Mouse (Mus musculus): ENCODE data around the gene Gm20388. TPM values are rescaled to one million over a fixed set of nuclear protein-coding genes. Genes with fewer than 3 reads are reported as not detected.

Gene Gm20388
- polyA plus RNA-seq, 2 experiments: 8.5 TPM; not detected in 1

DNA sequence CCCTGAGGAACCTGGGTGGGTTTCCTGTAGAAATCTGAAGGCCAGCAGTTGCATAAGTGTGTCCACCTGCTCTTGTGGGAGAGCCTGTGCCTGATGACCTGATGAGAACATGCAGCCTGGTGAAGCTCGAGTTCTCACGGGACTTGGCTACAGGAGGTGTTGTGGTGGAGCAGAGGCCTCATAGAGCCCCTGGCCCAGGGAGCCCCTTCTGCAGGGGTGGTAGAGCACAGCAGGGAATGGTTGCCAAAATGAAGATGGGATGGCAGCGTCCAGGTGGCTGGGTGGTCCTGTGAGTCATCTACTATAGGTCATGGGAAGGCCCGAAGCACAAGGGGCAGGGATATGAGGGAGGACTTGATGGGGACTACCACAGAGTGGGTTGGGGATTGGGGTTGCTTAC, 3471.1 kb downstream of the Gm20388 start:
- Histone ChIP-seq H3K4me3 (ENCODE audit: insufficient read depth in 1 of 2, low read depth in 2 of 2, low read length in 2 of 2) (no peak overlapping the region), H3K4me2 (ENCODE audit: low read depth) (no peak overlapping the region), H3K27me3 (ENCODE audit: control insufficient read depth, insufficient read depth, low read length) (no peaks in the 10 kb centered on the region), H3K4me1 (replicated peaks; ENCODE audit: control insufficient read depth in 2 of 2, insufficient read depth in 2 of 2, low read length in 1 of 2) (no peaks in the 10 kb centered on the region), H3K9ac (replicated peaks) (no peak overlapping the region), H3K9me3 (ENCODE audit: control insufficient read depth, low read length) (no peaks in the 10 kb centered on the region), H3K36me3 (replicated peaks; ENCODE audit: control insufficient read depth, insufficient read depth, low read depth) (peaks cover 22% of the 10 kb centered on the region), H3K27ac (no peak overlapping the region)
- TF ChIP-seq CTCF (IDR thresholded peaks at IDR 0.05; ENCODE audit: low read depth): no peak
- TF ChIP-seq EP300 (IDR thresholded peaks at IDR 0.05; ENCODE audit: low read depth): no peak
- no peak for DNase-seq (ENCODE audit: low read depth in 3 of 3, low spot score in 3 of 3)
- 77% methylated on average over 4 of the region's 4 CpGs for WGBS (ENCODE audit: insufficient replicate concordance)
- ATAC-seq (ENCODE audit: insufficient read depth): no peak

DNA sequence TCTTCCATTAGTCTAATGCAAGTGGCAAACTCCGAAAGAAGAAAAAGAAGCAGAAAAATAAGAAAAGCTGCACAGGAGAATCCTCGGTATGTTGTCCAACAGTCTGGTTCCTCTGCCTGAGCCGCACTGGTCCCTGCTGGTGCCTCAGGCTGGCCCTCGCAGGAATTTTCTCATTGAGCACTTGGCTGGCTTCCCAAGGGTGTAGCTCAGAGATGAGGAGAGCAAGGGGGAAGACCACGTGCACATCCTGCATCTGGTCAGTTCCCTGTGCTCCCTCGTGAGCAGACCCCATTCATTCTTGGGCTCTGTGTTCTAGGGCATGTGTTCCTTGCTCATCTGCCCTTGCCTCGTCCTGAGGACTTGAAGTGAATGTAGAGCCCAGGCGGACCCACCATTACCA, 3471.9 kb downstream of the Gm20388 start:
- no peaks in the 10 kb centered on the region for H3K9me3 ChIP-seq (ENCODE audit: control insufficient read depth, low read length)
- no peak overlapping the region for H3K4me3 ChIP-seq (ENCODE audit: insufficient read depth in 1 of 2, low read depth in 2 of 2, low read length in 2 of 2)
- H3K36me3 ChIP-seq (replicated peaks; ENCODE audit: control insufficient read depth, insufficient read depth, low read depth): peaks cover 25% of the 10 kb centered on the region
- 81% methylated on average over 8 of the region's 8 CpGs for WGBS (ENCODE audit: insufficient replicate concordance)
- no peak for ATAC-seq (ENCODE audit: insufficient read depth)
- DNase-seq (ENCODE audit: low read depth in 3 of 3, low spot score in 3 of 3): no peak
- no peak overlapping the region for H3K4me2 ChIP-seq (ENCODE audit: low read depth)
- H3K27me3 ChIP-seq (ENCODE audit: control insufficient read depth, insufficient read depth, low read length): no peaks in the 10 kb centered on the region
- H3K9ac ChIP-seq (replicated peaks): no peak overlapping the region
- TF ChIP-seq EP300 (IDR thresholded peaks at IDR 0.05; ENCODE audit: low read depth): no peak
- no peak for TF ChIP-seq CTCF (IDR thresholded peaks at IDR 0.05; ENCODE audit: low read depth)
- H3K4me1 ChIP-seq (replicated peaks; ENCODE audit: control insufficient read depth in 2 of 2, insufficient read depth in 2 of 2, low read length in 1 of 2): no peaks in the 10 kb centered on the region
- no peak overlapping the region for H3K27ac ChIP-seq

DNA sequence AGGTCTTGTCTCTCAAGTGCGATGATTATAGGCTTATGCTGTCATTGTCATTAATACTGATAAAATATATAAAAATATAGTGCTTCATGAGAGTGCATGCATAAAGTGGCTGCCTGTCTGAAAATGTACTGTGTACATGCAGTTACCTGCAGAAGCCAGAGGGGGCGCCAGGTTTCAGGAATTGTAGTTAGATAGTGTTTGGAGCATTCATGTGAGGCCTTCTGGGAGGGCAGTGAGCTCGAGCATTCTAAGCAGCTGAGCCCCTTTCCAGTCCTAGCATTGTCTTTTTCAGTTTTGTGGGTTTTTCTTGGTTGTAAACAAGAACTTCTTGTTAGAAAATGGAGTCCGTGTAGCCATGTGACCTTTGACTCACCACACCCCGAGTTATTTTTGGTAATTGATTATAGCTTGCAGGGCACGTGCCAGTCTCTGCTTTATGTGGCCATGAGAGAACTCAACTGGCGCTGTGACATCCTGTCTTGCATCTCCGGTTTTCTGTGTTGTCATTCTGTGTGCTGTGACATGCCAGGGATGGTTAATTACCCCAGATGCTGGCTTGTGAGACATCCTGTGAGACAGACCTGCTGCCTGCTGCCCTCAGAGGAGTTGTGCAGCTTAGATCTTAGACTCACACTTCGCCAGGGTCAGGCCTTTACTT, 3474.4 kb downstream of the Gm20388 start:
- Histone ChIP-seq H3K27me3 (ENCODE audit: control insufficient read depth, insufficient read depth, low read length) (no peaks in the 10 kb centered on the region), H3K36me3 (replicated peaks; ENCODE audit: control insufficient read depth, insufficient read depth, low read depth) (peaks cover 35% of the 10 kb centered on the region), H3K4me1 (replicated peaks; ENCODE audit: control insufficient read depth in 2 of 2, insufficient read depth in 2 of 2, low read length in 1 of 2) (no peaks in the 10 kb centered on the region), H3K4me3 (ENCODE audit: insufficient read depth in 1 of 2, low read depth in 2 of 2, low read length in 2 of 2) (no peak overlapping the region), H3K9me3 (ENCODE audit: control insufficient read depth, low read length) (no peaks in the 10 kb centered on the region), H3K4me2 (ENCODE audit: low read depth) (no peak overlapping the region), H3K27ac (no peak overlapping the region), H3K9ac (replicated peaks) (no peak overlapping the region)
- no peak for ATAC-seq (ENCODE audit: insufficient read depth)
- no peak for DNase-seq (ENCODE audit: low read depth in 3 of 3, low spot score in 3 of 3)
- 60% methylated on average over 9 of the region's 9 CpGs for WGBS (ENCODE audit: insufficient replicate concordance)
- TF ChIP-seq EP300 (IDR thresholded peaks at IDR 0.05; ENCODE audit: low read depth) (no peak), CTCF (IDR thresholded peaks at IDR 0.05; ENCODE audit: low read depth) (peak; percentile 79)

DNA sequence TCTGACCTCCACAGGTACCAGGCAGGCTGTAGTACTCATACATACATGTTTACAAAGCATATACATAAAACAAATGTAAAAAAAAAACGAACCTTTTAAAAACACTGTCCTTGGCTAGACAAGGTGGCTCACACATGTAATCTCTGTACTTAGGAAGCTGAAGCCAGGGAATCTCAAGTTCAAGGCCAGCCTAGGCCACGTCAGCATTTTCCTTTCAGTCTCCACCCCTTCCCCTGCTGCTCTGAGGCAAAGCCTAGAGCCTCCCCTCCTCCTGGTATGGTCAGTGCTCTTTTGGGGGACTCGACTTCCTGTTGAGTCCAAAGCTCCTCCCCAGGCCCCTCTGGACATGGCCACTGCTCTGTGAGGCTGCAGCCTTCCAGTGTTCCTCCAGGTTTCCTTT, 3476.4 kb downstream of the Gm20388 start:
- Histone ChIP-seq H3K9me3 (ENCODE audit: control insufficient read depth, low read length) (no peaks in the 10 kb centered on the region), H3K36me3 (replicated peaks; ENCODE audit: control insufficient read depth, insufficient read depth, low read depth) (peaks cover 42% of the 10 kb centered on the region), H3K27me3 (ENCODE audit: control insufficient read depth, insufficient read depth, low read length) (no peaks in the 10 kb centered on the region), H3K4me1 (replicated peaks; ENCODE audit: control insufficient read depth in 2 of 2, insufficient read depth in 2 of 2, low read length in 1 of 2) (no peaks in the 10 kb centered on the region), H3K4me2 (ENCODE audit: low read depth) (no peak overlapping the region), H3K4me3 (ENCODE audit: insufficient read depth in 1 of 2, low read depth in 2 of 2, low read length in 2 of 2) (no peak overlapping the region), H3K9ac (replicated peaks) (no peak overlapping the region), H3K27ac (no peak overlapping the region)
- TF ChIP-seq EP300 (IDR thresholded peaks at IDR 0.05; ENCODE audit: low read depth) (no peak), CTCF (IDR thresholded peaks at IDR 0.05; ENCODE audit: low read depth) (no peak)
- DNase-seq (ENCODE audit: low read depth in 3 of 3, low spot score in 3 of 3) (no peak), ATAC-seq (ENCODE audit: insufficient read depth) (no peak)
- 56% methylated on average over 3 of the region's 3 CpGs for WGBS (ENCODE audit: insufficient replicate concordance)

GRCm38 (mm10) chr8:123387801-123388200, 3477.2 kb downstream of the Gm20388 start:
- Histone ChIP-seq H3K4me3 (ENCODE audit: insufficient read depth in 1 of 2, low read depth in 2 of 2, low read length in 2 of 2) (no peak overlapping the region), H3K4me1 (replicated peaks; ENCODE audit: control insufficient read depth in 2 of 2, insufficient read depth in 2 of 2, low read length in 1 of 2) (no peaks in the 10 kb centered on the region), H3K9me3 (ENCODE audit: control insufficient read depth, low read length) (no peaks in the 10 kb centered on the region), H3K9ac (replicated peaks) (no peak overlapping the region), H3K27ac (no peak overlapping the region), H3K27me3 (ENCODE audit: control insufficient read depth, insufficient read depth, low read length) (no peaks in the 10 kb centered on the region), H3K4me2 (ENCODE audit: low read depth) (no peak overlapping the region), H3K36me3 (replicated peaks; ENCODE audit: control insufficient read depth, insufficient read depth, low read depth) (peaks cover 41% of the 10 kb centered on the region)
- ATAC-seq (ENCODE audit: insufficient read depth): no peak
- DNase-seq (ENCODE audit: low read depth in 3 of 3, low spot score in 3 of 3): no peak
- 78% methylated on average over 8 of the region's 8 CpGs for WGBS (ENCODE audit: insufficient replicate concordance)
- TF ChIP-seq EP300 (IDR thresholded peaks at IDR 0.05; ENCODE audit: low read depth) (no peak), CTCF (IDR thresholded peaks at IDR 0.05; ENCODE audit: low read depth) (no peak)

Measured in liver, embryonic 14.5 days (tissue).